Mouse (Mus musculus) lung, adult 2 months (tissue): ENCODE measurements around the gene Ipcef1. TPM values are rescaled to one million over a fixed set of nuclear protein-coding genes. Genes with fewer than 3 reads are reported as not detected.

Experiments
- DNase-seq: peaks from one replicate; pipeline ENCODE4 v3.0.0; 2022
- H3K4me1 ChIP-seq: fragments of 200-500 bp; 2 replicates; pipeline ENCODE4 v1.6.1; 2011; ENCODE audit warnings: low read length; ENCODE audit not compliant: control insufficient read depth, insufficient read depth
- H3K4me3 ChIP-seq: fragments of 200-500 bp; replicated peaks from 2 replicates; pipeline ENCODE3; 2011; ENCODE audit warnings: low read depth, mild to moderate bottlenecking, control low read depth, low read length; ENCODE audit errors: extremely low read depth
- CTCF ChIP-seq: fragments of 200-500 bp; IDR thresholded peaks from 2 replicates; pipeline ENCODE4 v1.5.1; 2011; ENCODE audit warnings: mild to moderate bottlenecking, low read length, control low read depth; ENCODE audit not compliant: insufficient read depth
- POLR2A ChIP-seq: fragments of 200-500 bp; IDR thresholded peaks from 2 replicates; pipeline ENCODE4 v1.6.1; 2011; ENCODE audit warnings: low read depth, mild to moderate bottlenecking, control low read depth, low read length, borderline replicate concordance; ENCODE audit errors: extremely low read depth
- WGBS: fragments of 180-500 bp; shearing (Covaris S2); methylation state at CpG from one replicate; pipeline ENCODE4 v1.1.7; 2018; 5-methylcytosine and 5-hydroxymethylcytosine counted together
- polyA plus RNA-seq: library from polyadenylated mRNA; depleted of rRNA; stranded (reverse); fragments of >200 nt; gene quantifications from 2 replicates; pipeline ENCODE4 v1.2.3, GENCODE M21; 2012

Ipcef1 gene
- polyA plus RNA-seq, 1 experiment: 1.0 TPM

- 90% methylated on average over 4 of the region's 4 CpGs for WGBS
- TF ChIP-seq CTCF: no peak
- TF ChIP-seq POLR2A: no peak
- Histone ChIP-seq H3K4me3 (no peak overlapping the region), H3K4me1 (no peaks in the 10 kb centered on the region)
- DNase-seq: no peak
Observed at GRCm38 (mm10) chr10:6998576-6999250, 53.6 kb downstream of the Ipcef1 start.

GRCm38 (mm10) chr10:6996895-6997294 is 55.4 kb downstream of the Ipcef1 start:
- 58% methylated on average over 3 of the region's 3 CpGs for WGBS
- no peak for TF ChIP-seq CTCF
- no peak for TF ChIP-seq POLR2A
- no peak for DNase-seq
- H3K4me1 ChIP-seq: no peaks in the 10 kb centered on the region
- no peak overlapping the region for H3K4me3 ChIP-seq

- no peak for TF ChIP-seq CTCF
- no peak for TF ChIP-seq POLR2A
- WGBS: 61% methylated on average over 1 of the region's 1 CpGs
- no peaks in the 10 kb centered on the region for H3K4me1 ChIP-seq
- no peak for DNase-seq
- H3K4me3 ChIP-seq: no peak overlapping the region
Observed at GRCm38 (mm10) chr10:6988555-6988954, 63.7 kb downstream of the Ipcef1 start.

GRCm38 (mm10) chr10:6987399-6988098 is 64.7 kb downstream of the Ipcef1 start:
- Histone ChIP-seq H3K4me3 (no peak overlapping the region), H3K4me1 (no peaks in the 10 kb centered on the region)
- no peak for DNase-seq
- TF ChIP-seq CTCF (no peak), POLR2A (no peak)
- 57% methylated on average over 4 of the region's 4 CpGs for whole genome bisulfite sequencing

- Histone ChIP-seq H3K4me1 (no peaks in the 10 kb centered on the region), H3K4me3 (no peak overlapping the region)
- 60% methylated on average over 4 of the region's 4 CpGs for WGBS
- TF ChIP-seq CTCF (no peak), POLR2A (no peak)
- no peak for DNase-seq
Observed at GRCm38 (mm10) chr10:6986246-6986645, 66.0 kb downstream of the Ipcef1 start.

- no peak for TF ChIP-seq POLR2A
- TF ChIP-seq CTCF: no peak
- 88% methylated on average over 2 of the region's 2 CpGs for WGBS
Observed at GRCm38 (mm10) chr10:6983431-6983830, 68.8 kb downstream of the Ipcef1 start.

GRCm38 (mm10) chr10:6982751-6983151 is 69.5 kb downstream of the Ipcef1 start:
- H3K4me1 ChIP-seq: no peaks in the 10 kb centered on the region
- no peak for DNase-seq
- WGBS: 67% methylated on average over 2 of the region's 2 CpGs
- H3K4me3 ChIP-seq: no peak overlapping the region
- TF ChIP-seq POLR2A: no peak
- TF ChIP-seq CTCF: no peak

More at GRCm38 (mm10) chr10:6983431-6983830, 68.8 kb downstream of the Ipcef1 start:
- DNase-seq: no peak
- Histone ChIP-seq H3K4me3 (no peak overlapping the region), H3K4me1 (no peaks in the 10 kb centered on the region)

GRCm38 (mm10) chr10:6980236-6980635 is 72.0 kb downstream of the Ipcef1 start:
- Histone ChIP-seq H3K4me1 (no peaks in the 10 kb centered on the region), H3K4me3 (no peak overlapping the region)
- 17% methylated on average over 6 of the region's 6 CpGs for WGBS
- DNase-seq: no peak
- TF ChIP-seq CTCF (no peak), POLR2A (no peak)

GRCm38 (mm10) chr10:6979789-6980188 is 72.5 kb downstream of the Ipcef1 start:
- 38% methylated on average over 8 of the region's 8 CpGs for WGBS
- no peak overlapping the region for H3K4me3 ChIP-seq

GRCm38 (mm10) chr10:6979216-6979615 is 73.1 kb downstream of the Ipcef1 start:
- Histone ChIP-seq H3K4me3 (peak overlapping the region; percentile 4), H3K4me1 (no peaks in the 10 kb centered on the region)
- 71% methylated on average over 7 of the region's 7 CpGs for WGBS
- TF ChIP-seq POLR2A (no peak), CTCF (no peak)
- DNase-seq: no peak

More at GRCm38 (mm10) chr10:6979789-6980188, 72.5 kb downstream of the Ipcef1 start:
- TF ChIP-seq POLR2A (no peak), CTCF (no peak)
- H3K4me1 ChIP-seq: no peaks in the 10 kb centered on the region
- no peak for DNase-seq
